Mouse (Mus musculus) ovary, adult 18-20 months (tissue): ENCODE results near the gene Pbx1.
A peak's percentile ranks its signal among the peaks of the same experiment; 100 is the strongest.

ENCODE experiments used
- DNase-seq: peaks from one replicate; pipeline ENCODE4 v3.0.0; 2022; ENCODE audit warnings: low spot score, mixed read lengths

Gene Pbx1

DNA sequence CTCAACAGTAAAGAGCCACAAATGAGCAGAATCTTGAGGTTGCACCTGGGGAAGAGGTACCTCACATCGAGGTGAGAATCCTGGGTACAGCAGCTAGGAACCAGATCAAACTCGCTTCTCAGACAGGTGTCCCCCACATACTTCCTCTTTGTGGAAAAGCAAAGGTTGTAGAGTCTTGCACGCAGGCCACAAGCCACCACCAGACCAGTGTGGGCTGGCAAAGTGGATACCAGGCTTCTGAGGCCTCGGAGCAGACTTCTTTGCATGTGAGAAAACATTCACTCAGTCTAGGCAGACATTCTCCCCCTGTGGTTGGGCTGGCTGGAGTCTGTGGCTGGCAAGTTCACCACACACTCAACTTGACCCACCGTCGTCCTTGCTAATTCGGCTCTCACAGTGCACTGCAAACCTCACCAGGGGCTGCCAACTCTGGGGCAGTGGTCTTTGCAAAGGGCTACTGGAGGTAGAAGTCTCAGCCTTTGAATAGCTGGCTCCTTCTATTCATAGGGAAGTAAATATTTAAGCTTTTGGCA lies 206.4 kb downstream of the Pbx1 start:
- DNase-seq: no peak

GRCm38 (mm10) chr1:168224218-168224617 lies 207.9 kb downstream of the Pbx1 start:
- no peak for DNase-seq

DNA sequence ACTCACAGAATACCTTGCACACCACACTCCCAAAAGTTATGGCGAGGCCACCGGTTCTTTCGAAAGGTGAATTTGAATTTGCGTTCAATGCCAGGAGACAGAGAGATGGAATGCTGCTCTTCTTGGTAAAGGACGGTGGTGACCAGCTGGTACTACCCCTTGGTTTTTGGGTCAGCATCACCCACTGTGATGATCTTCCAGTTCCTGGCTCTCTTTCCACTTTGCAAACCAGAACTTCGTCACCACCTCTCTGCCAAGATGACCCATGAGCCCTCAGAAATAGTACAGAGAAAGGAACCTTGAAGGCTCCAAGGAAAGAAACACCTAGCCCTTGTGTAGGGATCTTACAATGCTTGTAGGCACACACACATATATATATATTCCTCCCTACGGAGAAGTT lies 209.3 kb downstream of the Pbx1 start:
- no peak for DNase-seq

DNA sequence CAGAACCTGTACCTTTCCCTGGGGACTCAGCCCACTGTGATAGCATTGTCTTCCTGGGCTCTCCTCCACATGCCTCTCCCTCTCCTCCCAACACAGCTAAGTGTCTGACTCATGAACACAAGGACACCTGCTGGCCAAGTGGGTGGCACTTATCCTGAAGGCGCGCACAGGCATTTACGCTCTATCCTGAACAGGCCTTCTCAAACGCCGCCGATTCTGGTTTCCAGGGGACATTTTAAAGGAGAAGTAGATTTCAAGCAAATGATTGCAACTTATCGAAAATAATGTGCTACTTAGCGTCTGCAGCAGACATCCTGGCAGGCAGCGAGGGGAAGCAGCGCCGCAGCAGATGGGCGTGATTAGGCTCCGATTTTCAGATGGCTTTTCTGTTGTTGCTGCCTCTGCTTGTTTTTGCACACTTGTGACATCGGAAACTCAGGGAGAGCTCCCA lies 211.0 kb downstream of the Pbx1 start:
- no peak for DNase-seq

DNA sequence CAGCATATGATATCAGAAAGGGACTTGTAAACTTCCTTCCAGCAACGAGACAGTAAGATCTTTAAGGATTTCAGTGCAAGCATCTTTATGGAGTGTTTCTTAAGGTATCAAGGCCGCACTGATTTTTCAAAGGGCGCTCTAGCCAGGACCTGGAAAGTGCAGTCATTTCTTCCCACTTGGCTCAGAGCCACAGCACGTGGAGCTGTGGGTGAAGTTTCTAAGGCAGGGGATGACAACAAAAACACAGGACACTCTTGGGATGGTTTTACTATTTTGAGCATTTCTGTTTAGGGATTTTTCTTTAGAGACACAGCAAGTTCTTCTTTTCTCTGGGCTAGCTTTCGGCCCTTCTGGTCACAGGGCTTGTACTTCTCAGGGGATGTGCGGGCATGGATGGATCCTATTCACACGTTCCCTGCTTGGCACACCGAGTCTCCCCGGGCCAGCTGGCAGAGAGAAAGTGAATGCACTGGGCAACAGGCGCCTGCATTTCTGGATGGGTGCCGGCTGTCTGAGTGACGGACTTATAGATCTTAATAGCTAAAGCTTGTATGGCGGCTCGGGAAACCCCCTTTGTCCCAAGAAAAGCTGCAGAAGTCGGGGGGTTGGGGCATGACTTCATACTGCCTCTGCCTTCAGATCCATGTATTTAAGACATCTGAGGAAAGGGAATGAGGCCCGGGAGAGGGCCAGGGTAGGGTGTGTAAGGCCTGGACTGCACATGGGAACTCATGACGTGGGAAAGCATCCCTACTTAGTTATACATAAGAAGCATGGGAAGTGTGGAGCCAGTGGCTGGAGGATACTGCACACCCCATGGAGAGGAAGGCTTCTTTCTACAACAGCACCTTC lies 215.9 kb downstream of the Pbx1 start:
- DNase-seq: no peak

GRCm38 (mm10) chr1:168215468-168215867 lies 216.6 kb downstream of the Pbx1 start:
- no peak for DNase-seq

DNA sequence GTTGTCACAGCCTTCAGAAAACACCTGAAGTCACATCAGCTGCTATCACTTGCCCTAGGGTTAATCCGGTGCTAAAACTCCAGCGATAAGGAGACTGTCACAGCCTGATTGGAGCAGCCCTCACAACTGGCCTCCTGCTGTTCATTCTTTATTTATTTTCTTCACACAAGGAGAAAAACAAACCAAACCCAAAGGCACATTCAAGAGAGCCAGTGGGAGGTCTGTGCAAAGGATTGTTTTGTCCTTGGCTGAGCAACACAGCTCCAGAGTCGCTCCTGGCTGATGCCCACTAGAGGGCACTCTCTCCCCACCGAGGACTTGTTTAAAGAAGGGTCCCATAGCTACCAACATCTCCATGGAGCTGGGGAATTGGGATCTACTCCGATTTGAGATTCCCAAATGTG lies 218.0 kb downstream of the Pbx1 start:
- DNase-seq: peak; percentile 55

DNA sequence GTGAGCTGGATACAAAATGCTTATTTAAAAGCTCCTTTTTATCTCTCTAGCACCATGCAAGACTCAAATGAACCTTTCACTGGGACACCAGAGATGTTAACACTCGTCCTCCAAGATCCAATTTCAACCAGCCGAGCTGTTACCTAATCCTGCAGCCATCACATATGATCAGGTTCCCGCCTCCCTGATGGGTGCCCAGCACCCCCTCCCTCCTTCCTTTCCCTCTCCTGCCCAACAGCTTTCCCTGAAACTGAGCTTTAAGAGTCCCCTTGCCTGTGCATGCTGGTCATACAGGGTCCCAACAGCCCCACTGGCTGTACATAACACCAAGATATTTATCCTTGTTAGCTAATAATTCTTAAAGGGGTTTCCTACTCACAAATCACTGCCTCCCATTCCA lies 218.5 kb downstream of the Pbx1 start:
- DNase-seq: no peak

GRCm38 (mm10) chr1:168210401-168210800 lies 221.7 kb downstream of the Pbx1 start:
- no peak for DNase-seq

GRCm38 (mm10) chr1:168200570-168201156 lies 231.4 kb downstream of the Pbx1 start:
- no peak for DNase-seq

GRCm38 (mm10) chr1:168198276-168198675 lies 233.8 kb downstream of the Pbx1 start:
- DNase-seq: no peak

- DNase-seq: no peak
These were observed 234.2 kb downstream of the Pbx1 start for GRCm38 (mm10) chr1:168197908-168198258.

GRCm38 (mm10) chr1:168197195-168197907 lies 234.7 kb downstream of the Pbx1 start:
- DNase-seq: no peak

DNA sequence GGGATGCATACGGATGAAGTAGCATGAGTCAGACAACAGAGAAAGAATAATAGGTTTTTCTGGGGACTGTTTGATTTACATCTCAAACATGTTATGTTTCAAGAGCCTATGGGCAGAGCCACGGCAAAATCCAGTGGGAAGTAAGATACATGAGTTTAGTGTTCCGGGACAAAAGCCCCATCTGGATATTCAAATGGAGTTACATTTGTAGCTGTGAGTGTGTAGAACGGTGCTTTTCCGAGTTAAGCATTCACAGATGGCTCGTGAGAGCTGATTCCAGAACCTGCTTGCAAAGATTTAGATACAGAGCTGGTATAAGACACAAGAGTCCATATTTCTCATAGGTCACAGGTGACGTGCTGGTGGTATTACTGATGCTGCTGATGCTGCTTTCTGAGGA lies 238.7 kb downstream of the Pbx1 start:
- no peak for DNase-seq

- DNase-seq: no peak
These were observed 249.3 kb downstream of the Pbx1 start for GRCm38 (mm10) chr1:168182816-168183215.

GRCm38 (mm10) chr1:168180622-168181441 lies 251.2 kb downstream of the Pbx1 start:
- DNase-seq: peak; percentile 63

GRCm38 (mm10) chr1:168179691-168180090 lies 252.4 kb downstream of the Pbx1 start:
- DNase-seq: no peak

GRCm38 (mm10) chr1:168178611-168179010 lies 253.5 kb downstream of the Pbx1 start:
- no peak for DNase-seq

DNA sequence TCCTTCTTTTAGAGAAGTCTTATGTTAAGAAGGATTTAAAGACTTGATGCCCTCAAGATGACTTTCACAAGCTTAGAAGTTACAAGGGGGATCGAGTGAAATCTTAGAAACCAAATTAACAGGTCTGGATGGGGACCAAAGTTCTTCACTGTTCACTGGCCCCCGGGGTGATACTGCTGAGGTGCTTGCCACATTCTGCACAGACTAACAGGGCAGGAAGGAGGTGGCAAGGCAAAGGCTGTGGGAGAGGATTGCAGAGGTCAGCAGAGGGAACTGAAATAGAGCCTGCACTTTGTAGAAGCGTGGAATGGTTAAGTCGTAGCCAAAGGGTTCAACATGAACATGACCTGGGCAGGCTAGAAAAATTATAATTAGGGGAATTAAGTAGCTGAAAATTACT lies 256.5 kb downstream of the Pbx1 start:
- DNase-seq: no peak

DNA sequence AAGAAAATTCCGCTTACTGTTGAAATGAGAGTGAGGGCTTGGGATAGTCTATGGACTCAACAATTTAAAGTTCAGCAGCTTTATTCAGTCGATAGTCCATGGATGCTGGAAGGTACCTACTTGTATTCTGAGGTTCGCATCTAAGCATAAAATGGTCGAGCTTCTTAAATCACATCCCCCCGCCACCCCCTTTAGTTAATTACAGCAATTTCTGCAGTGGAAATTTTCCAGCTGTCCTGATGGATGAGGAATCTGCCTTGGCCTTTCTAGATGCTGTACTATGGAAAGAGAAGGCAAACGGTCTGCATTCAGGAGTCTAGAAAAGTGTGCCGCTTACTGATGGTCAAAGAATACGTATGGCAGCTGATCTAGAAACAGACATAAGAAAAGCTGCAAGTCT lies 262.3 kb downstream of the Pbx1 start:
- DNase-seq: no peak

DNA sequence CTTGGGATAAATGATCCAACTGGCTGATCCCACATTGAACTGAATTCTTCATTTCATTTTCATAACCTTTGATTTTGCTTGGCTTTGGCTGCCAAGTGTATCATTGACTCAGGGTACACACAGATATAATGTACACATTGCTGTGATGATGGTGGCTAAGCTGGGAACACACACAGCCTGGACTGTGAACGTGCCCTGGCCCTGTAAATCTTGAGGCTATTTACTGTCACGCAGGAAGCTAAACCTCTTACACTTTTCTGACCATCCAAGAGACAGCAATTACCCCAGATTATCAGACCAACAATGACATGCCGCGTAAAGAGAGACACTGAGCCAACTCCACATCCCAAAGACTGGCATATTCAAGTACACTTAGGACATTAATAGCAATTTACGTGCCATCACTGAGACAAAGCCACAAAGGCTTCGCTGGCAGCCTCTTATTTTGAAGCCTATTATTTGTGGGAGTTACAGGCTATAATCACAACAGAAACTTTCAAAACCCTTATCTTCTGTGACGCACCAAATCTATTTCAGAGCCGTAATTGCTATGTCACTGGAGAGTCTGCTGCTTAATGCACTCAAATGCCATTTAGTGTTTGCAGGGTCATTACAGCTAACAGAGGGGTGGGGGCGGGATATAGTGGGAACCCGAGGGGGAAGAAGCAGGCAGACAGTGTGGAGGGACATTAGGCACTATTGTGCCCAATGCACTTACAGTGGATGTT lies 262.9 kb downstream of the Pbx1 start:
- no peak for DNase-seq
